Mouse (Mus musculus): ENCODE measurements around the gene Mrtfb. TPM values are rescaled to one million over a fixed set of nuclear protein-coding genes. Genes with fewer than 3 reads are reported as not detected.

Mrtfb gene
- polyA plus RNA-seq, 1 experiment from 2014 or later: 13.6 TPM

GRCm38 (mm10) chr16:13411531-13411930 is 155.2 kb downstream of the Mrtfb start:
- Histone ChIP-seq H3K27ac (ENCODE audit: low read depth, low read length) (no peak overlapping the region), H3K9me3 (replicated peaks; ENCODE audit: control insufficient read depth, low read length) (0 out of 2 replicates have a peak, but pooled peaks cover 2% of the 10 kb centered on the region), H3K27me3 (replicated peaks; ENCODE audit: control insufficient read depth, insufficient read depth, low read length) (no peaks in the 10 kb centered on the region), H3K4me1 (ENCODE audit: control insufficient read depth, insufficient read depth, low read length) (no peaks in the 10 kb centered on the region), H3K4me2 (ENCODE audit: low read length) (no peak overlapping the region), H3K9ac (ENCODE audit: low read length) (no peak overlapping the region), H3K36me3 (ENCODE audit: control insufficient read depth, insufficient read depth, low read length) (peaks cover 43% of the 10 kb centered on the region), H3K4me3 (ENCODE audit: low read depth, low read length) (no peak overlapping the region)
- DNase-seq (ENCODE audit: low spot score): no peak
- no peak for ATAC-seq
- 91% methylated on average over 4 of the region's 4 CpGs for WGBS

GRCm38 (mm10) chr16:13414566-13414965 is 158.3 kb downstream of the Mrtfb start:
- Histone ChIP-seq H3K27ac (ENCODE audit: low read depth, low read length) (no peak overlapping the region), H3K36me3 (ENCODE audit: control insufficient read depth, insufficient read depth, low read length) (peaks cover 28% of the 10 kb centered on the region), H3K4me3 (ENCODE audit: low read depth, low read length) (no peak overlapping the region), H3K27me3 (replicated peaks; ENCODE audit: control insufficient read depth, insufficient read depth, low read length) (no peaks in the 10 kb centered on the region), H3K9me3 (replicated peaks; ENCODE audit: control insufficient read depth, low read length) (0 out of 2 replicates have a peak, but pooled peaks cover 2% of the 10 kb centered on the region), H3K4me1 (ENCODE audit: control insufficient read depth, insufficient read depth, low read length) (no peaks in the 10 kb centered on the region), H3K4me2 (ENCODE audit: low read length) (no peak overlapping the region), H3K9ac (ENCODE audit: low read length) (no peak overlapping the region)
- DNase-seq (ENCODE audit: low spot score) (no peak), ATAC-seq (no peak)
- 94% methylated on average over 7 of the region's 7 CpGs for WGBS

GRCm38 (mm10) chr16:13414972-13415371 is 158.7 kb downstream of the Mrtfb start:
- WGBS: 90% methylated on average over 4 of the region's 4 CpGs
- Histone ChIP-seq H3K9me3 (replicated peaks; ENCODE audit: control insufficient read depth, low read length) (0 out of 2 replicates have a peak, but pooled peaks cover 2% of the 10 kb centered on the region), H3K27me3 (replicated peaks; ENCODE audit: control insufficient read depth, insufficient read depth, low read length) (no peaks in the 10 kb centered on the region), H3K4me3 (ENCODE audit: low read depth, low read length) (no peak overlapping the region), H3K36me3 (ENCODE audit: control insufficient read depth, insufficient read depth, low read length) (peaks cover 28% of the 10 kb centered on the region), H3K9ac (ENCODE audit: low read length) (no peak overlapping the region), H3K27ac (ENCODE audit: low read depth, low read length) (no peak overlapping the region), H3K4me1 (ENCODE audit: control insufficient read depth, insufficient read depth, low read length) (no peaks in the 10 kb centered on the region), H3K4me2 (ENCODE audit: low read length) (no peak overlapping the region)
- no peak for ATAC-seq
- no peak for DNase-seq (ENCODE audit: low spot score)

GRCm38 (mm10) chr16:13415465-13415864 is 159.2 kb downstream of the Mrtfb start:
- Histone ChIP-seq H3K9me3 (replicated peaks; ENCODE audit: control insufficient read depth, low read length) (0 out of 2 replicates have a peak, but pooled peaks cover 2% of the 10 kb centered on the region), H3K27me3 (replicated peaks; ENCODE audit: control insufficient read depth, insufficient read depth, low read length) (no peaks in the 10 kb centered on the region), H3K9ac (ENCODE audit: low read length) (no peak overlapping the region), H3K4me3 (ENCODE audit: low read depth, low read length) (no peak overlapping the region), H3K4me1 (ENCODE audit: control insufficient read depth, insufficient read depth, low read length) (no peaks in the 10 kb centered on the region), H3K27ac (ENCODE audit: low read depth, low read length) (no peak overlapping the region), H3K36me3 (ENCODE audit: control insufficient read depth, insufficient read depth, low read length) (peaks cover 24% of the 10 kb centered on the region), H3K4me2 (ENCODE audit: low read length) (no peak overlapping the region)
- no peak for ATAC-seq
- DNase-seq (ENCODE audit: low spot score): no peak
- 95% methylated on average over 6 of the region's 6 CpGs for WGBS

- 0 out of 2 replicates have a peak, but pooled peaks cover under 1% of the 10 kb centered on the region for H3K9me3 ChIP-seq (replicated peaks; ENCODE audit: control insufficient read depth, low read length)
- ATAC-seq: peak; percentile 50; the same call in 1 of the 2 replicates
- DNase-seq (ENCODE audit: low spot score): peak; percentile 45
- no peak overlapping the region for H3K9ac ChIP-seq (ENCODE audit: low read length)
- whole genome bisulfite sequencing: 46% methylated on average over 10 of the region's 10 CpGs
- no peaks in the 10 kb centered on the region for H3K4me1 ChIP-seq (ENCODE audit: control insufficient read depth, insufficient read depth, low read length)
- H3K4me2 ChIP-seq (ENCODE audit: low read length): no peak overlapping the region
- H3K4me3 ChIP-seq (ENCODE audit: low read depth, low read length): no peak overlapping the region
- H3K36me3 ChIP-seq (ENCODE audit: control insufficient read depth, insufficient read depth, low read length): peaks cover 16% of the 10 kb centered on the region
- no peaks in the 10 kb centered on the region for H3K27me3 ChIP-seq (replicated peaks; ENCODE audit: control insufficient read depth, insufficient read depth, low read length)
- H3K27ac ChIP-seq (ENCODE audit: low read depth, low read length): no peak overlapping the region
Observed at GRCm38 (mm10) chr16:13416465-13416864, 160.2 kb downstream of the Mrtfb start.

GRCm38 (mm10) chr16:13417904-13418303 is 161.6 kb downstream of the Mrtfb start:
- Histone ChIP-seq H3K9ac (ENCODE audit: low read length) (no peak overlapping the region), H3K4me2 (ENCODE audit: low read length) (no peak overlapping the region), H3K27me3 (replicated peaks; ENCODE audit: control insufficient read depth, insufficient read depth, low read length) (no peaks in the 10 kb centered on the region), H3K9me3 (replicated peaks; ENCODE audit: control insufficient read depth, low read length) (no peaks in the 10 kb centered on the region), H3K4me1 (ENCODE audit: control insufficient read depth, insufficient read depth, low read length) (no peaks in the 10 kb centered on the region), H3K4me3 (ENCODE audit: low read depth, low read length) (no peak overlapping the region), H3K27ac (ENCODE audit: low read depth, low read length) (no peak overlapping the region), H3K36me3 (ENCODE audit: control insufficient read depth, insufficient read depth, low read length) (peaks cover 5% of the 10 kb centered on the region)
- 85% methylated on average over 5 of the region's 5 CpGs for WGBS
- DNase-seq (ENCODE audit: low spot score): no peak
- ATAC-seq: no peak

- 72% methylated on average over 2 of the region's 2 CpGs for WGBS
- Histone ChIP-seq H3K4me3 (ENCODE audit: low read depth, low read length) (no peak overlapping the region), H3K27ac (ENCODE audit: low read depth, low read length) (no peak overlapping the region), H3K4me2 (ENCODE audit: low read length) (no peak overlapping the region), H3K9me3 (replicated peaks; ENCODE audit: control insufficient read depth, low read length) (no peaks in the 10 kb centered on the region), H3K27me3 (replicated peaks; ENCODE audit: control insufficient read depth, insufficient read depth, low read length) (no peaks in the 10 kb centered on the region), H3K36me3 (ENCODE audit: control insufficient read depth, insufficient read depth, low read length) (no peaks in the 10 kb centered on the region), H3K4me1 (ENCODE audit: control insufficient read depth, insufficient read depth, low read length) (no peaks in the 10 kb centered on the region), H3K9ac (ENCODE audit: low read length) (no peak overlapping the region)
- DNase-seq (ENCODE audit: low spot score) (no peak), ATAC-seq (no peak)
Observed at GRCm38 (mm10) chr16:13419752-13420151, 163.5 kb downstream of the Mrtfb start.

GRCm38 (mm10) chr16:13422522-13422921 is 166.2 kb downstream of the Mrtfb start:
- H3K27ac ChIP-seq (ENCODE audit: low read depth, low read length): no peak overlapping the region
- ATAC-seq: no peak
- DNase-seq (ENCODE audit: low spot score): no peak
- no peak overlapping the region for H3K4me2 ChIP-seq (ENCODE audit: low read length)
- H3K4me3 ChIP-seq (ENCODE audit: low read depth, low read length): no peak overlapping the region
- no peaks in the 10 kb centered on the region for H3K4me1 ChIP-seq (ENCODE audit: control insufficient read depth, insufficient read depth, low read length)
- H3K36me3 ChIP-seq (ENCODE audit: control insufficient read depth, insufficient read depth, low read length): no peaks in the 10 kb centered on the region
- no peaks in the 10 kb centered on the region for H3K9me3 ChIP-seq (replicated peaks; ENCODE audit: control insufficient read depth, low read length)
- no peak overlapping the region for H3K9ac ChIP-seq (ENCODE audit: low read length)
- WGBS: 92% methylated on average over 3 of the region's 3 CpGs
- H3K27me3 ChIP-seq (replicated peaks; ENCODE audit: control insufficient read depth, insufficient read depth, low read length): no peaks in the 10 kb centered on the region

GRCm38 (mm10) chr16:13423587-13424355 is 167.5 kb downstream of the Mrtfb start:
- Histone ChIP-seq H3K4me3 (ENCODE audit: low read depth, low read length) (no peak overlapping the region), H3K9me3 (replicated peaks; ENCODE audit: control insufficient read depth, low read length) (no peaks in the 10 kb centered on the region), H3K9ac (ENCODE audit: low read length) (no peak overlapping the region), H3K27ac (ENCODE audit: low read depth, low read length) (no peak overlapping the region), H3K27me3 (replicated peaks; ENCODE audit: control insufficient read depth, insufficient read depth, low read length) (no peaks in the 10 kb centered on the region), H3K36me3 (ENCODE audit: control insufficient read depth, insufficient read depth, low read length) (no peaks in the 10 kb centered on the region), H3K4me2 (ENCODE audit: low read length) (no peak overlapping the region), H3K4me1 (ENCODE audit: control insufficient read depth, insufficient read depth, low read length) (no peaks in the 10 kb centered on the region)
- ATAC-seq: no peak
- DNase-seq (ENCODE audit: low spot score): no peak
- 88% methylated on average over 8 of the region's 8 CpGs for WGBS

Measured in forebrain, embryonic 14.5 days (tissue).